Mouse (Mus musculus): ENCODE measurements at regions not wholly inside any gene's neighbourhood (a gene's known extent, or its start where the extent isn't known, plus 50 kb on each side); places are given as distances from the start of the nearest gene placed in this dataset.

DNA sequence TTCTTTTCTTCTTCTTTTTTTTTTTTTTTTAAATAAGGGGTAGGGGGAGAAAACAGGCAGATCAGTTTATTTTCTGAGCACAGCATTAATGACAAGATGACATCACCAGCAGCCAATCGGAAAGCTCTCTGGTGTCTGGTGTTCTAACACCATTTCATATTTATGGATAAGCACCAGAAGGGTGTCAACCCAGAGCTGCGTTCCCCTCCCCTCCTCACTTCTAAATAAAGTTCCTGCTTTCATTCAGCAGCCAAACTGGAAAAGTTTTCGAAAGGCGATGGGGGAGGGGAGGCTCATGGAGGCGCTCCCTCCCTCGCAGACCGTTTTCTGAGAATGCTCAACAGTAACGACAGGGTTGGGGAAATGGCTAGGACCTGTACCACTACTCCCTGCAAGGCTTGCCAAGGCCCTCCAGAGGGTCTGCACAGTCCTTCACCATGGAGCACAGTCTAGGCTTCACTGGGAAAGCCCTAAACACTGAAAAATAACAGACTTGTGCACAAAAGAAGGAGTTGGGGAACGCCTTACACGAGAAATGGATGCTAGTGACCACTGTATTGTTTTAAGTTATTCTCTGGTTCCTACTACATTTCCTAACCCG is 232.8 kb downstream of the Sox4 start:
- intact Hi-C loops (cut with DNase I), result no loop called here
- peak; percentile 73 to 85 for DNase-seq (ENCODE audit: low spot score in 2 of 2)

DNA sequence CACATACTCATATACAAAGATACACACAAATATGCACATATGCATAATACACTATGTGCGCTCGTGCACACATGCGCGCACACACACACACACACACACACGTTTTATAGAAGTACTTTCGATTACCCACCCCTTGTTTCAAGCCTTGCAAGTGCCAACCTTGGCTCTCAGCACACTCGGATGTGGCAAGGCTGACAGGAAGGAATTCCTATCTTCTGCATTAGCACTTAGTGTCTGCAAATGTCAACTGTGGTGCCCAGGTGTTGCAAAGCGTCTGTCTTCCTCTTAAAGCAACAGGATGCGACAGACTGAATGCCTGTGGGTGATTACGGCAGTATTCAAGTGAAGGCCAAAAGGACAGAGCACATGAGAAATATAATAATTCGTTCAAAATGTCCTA is 233.3 kb downstream of the Sox4 start:
- DNase-seq (ENCODE audit: low spot score in 2 of 2), result peak; percentile 17 to 35
- intact Hi-C loops (cut with DNase I), result no loop called here

DNA sequence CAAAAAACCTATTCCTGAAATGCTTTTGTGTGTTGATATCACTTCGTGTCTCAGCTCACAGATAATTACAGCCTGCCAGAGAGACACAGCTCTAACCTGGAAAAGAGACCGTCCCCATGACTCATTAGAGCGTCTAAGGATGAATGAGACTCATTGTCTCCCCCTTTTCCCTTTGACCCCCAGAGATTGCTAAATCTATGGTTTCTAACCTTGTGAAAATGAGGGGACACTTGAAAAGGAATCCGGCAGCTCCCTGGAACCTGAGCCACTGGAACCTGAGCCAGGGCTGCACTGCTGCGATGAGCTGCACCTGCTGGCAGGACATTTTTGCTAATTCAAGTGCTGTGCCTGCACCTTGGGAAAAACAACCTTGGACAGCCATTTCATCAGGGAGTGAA is 234.6 kb downstream of the Sox4 start:
- intact Hi-C loops (cut with DNase I), result loop anchor here (5.0 kb wide), 2 partner anchors 233 to 302 kb away; partner anchors contain the start of gene Sox4
- DNase-seq (ENCODE audit: low spot score in 2 of 2), result no peak

DNA sequence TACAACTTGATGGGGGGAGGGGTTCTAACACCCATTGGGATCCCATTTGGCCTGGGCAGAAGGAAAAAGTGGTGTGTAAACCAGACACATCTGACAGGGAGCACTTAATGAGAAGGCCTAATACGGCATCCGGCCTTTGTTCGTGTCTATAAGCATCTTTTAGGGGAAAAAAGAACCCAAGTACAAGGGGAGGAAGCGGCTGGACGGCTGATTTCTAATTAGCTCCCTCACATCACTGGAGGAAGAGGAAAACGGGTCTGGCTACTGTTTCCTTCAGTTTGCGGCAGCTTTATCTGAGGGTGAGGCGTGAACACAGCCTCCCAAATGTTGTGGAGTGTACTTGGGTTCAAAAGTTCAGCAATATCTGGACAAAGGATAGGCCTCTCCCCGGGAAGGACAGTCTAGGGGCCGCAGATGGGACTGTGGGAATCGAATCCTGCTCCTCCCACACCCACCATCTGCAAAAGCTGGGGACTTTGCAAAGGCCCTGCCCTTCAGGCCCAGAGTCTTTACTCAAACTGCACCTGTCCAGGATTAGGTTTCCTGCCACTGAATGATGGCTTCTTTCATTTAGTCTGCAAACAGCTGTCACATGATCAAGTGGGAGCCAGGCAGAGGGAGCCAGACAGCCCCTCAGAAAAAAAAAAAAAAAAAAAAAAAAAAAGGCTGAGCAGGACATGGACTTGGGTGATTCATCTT is 235.2 kb downstream of the Sox4 start:
- intact Hi-C loops (cut with DNase I), result loop anchor here (5.0 kb wide), 2 partner anchors 234 to 301 kb away; partner anchors contain the start of gene Sox4
- DNase-seq (ENCODE audit: low spot score in 2 of 2), result no peak

DNA sequence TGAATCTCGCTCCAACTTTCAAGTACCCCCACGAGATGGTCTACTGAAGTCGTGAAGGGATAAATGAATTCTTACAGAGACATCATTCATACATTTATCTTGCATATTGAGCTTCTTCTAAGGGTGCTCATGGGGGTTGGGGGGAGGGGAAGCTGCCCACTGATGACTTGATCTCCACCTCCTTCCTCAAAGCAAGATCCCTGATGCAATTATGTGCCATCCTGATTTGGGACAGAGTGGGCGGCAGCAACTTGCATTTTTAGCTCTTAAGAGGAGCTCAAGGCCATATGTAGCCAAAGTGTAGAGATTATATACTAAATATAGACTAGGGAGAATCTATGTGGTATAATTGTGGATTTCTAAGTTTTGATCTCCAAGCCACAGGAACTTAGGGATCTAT is 236.1 kb downstream of the Sox4 start:
- DNase-seq (ENCODE audit: low spot score in 2 of 2), result no peak
- intact Hi-C loops (cut with DNase I), result loop anchor here (5.0 kb wide), 2 partner anchors 235 to 300 kb away; partner anchors contain the start of gene Sox4

DNA sequence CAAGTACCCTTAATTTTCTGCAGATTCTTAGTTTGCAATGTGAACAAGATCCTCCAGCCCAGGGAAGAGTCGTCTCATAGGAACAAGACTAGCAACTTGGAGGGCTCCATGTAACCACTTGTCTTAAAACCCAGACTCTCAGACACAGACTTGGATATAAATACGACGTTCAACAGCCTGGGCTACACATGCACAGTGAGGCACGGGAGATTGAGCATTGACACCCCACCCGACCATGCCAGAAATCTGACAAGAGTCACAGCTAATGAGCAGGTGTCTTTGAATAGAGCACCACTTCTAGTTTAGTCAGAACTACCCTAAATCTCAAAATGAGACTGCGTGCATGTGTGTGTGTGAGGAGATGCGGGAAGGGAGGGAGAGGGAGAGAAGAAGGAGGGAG is 243.5 kb downstream of the Sox4 start:
- intact Hi-C loops (cut with DNase I), result no loop called here
- DNase-seq (ENCODE audit: low spot score in 2 of 2), result no peak

DNA sequence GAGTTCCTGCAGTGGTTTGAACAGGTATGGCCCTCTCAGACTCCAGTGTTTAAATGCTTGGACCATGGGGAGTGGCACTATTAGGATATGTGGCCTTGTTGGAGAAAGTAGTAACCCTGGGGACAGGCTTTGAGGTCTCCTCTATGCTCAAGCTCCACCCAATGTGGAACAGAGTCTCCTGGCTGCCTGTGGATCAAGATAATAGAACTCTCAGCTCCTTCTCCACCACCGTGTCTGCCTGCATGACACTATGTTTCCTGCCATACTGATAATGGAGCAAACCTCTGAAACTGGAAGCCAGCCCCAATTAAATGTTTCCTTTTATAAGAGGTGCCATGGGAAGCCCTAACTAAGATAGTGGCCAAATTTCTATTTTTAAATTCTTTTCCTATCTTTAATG is 252.2 kb downstream of the Sox4 start:
- DNase-seq (ENCODE audit: low spot score in 2 of 2), result no peak
- intact Hi-C loops (cut with DNase I), result no loop called here

DNA sequence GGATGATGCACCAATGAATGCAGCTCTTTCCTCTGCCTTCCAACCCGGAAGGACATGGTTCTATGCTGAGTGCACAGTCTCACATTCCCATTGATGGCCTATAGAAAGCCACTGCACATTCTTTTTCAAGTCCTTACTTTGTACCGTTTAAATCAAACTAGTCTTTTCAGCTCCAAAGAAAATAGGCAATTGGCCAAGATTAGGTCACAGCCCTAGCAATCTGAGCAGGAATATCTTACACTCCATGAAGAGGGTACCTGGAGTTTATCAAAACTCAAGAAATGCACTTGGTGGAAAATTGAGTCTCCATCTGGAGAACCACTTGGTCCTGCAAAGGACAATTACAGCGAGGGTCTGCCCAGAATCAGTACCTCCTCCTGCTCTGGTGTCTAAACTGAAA is 253.4 kb downstream of the Sox4 start:
- intact Hi-C loops (cut with DNase I), result no loop called here
- DNase-seq (ENCODE audit: low spot score in 2 of 2), result no peak

DNA sequence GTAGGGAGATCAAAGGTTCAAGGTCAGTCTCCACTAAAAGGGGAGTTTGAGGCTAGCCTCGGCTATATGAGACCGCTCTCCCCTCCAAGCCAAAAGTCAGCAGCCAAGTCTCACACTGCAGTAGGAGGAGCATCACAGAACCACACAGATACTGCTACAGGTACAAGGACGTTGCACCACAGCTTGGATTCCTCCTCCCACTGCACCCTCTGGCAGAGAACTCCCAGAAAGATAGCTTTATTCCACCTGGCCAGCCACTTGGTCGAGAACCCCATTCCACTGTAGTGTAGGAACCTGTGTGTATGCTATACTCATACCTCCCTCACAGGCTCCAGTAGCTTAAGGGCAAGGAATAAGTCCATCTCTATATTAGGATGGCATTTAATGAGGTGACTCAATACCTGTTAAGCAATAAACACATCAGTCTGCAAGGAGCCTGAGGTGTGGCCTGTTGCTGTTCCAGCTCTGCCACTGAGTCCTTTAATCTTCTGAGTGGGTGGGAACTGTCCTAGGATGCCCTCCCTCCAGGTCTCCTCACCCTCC is 254.0 kb downstream of the Sox4 start:
- no peak for DNase-seq (ENCODE audit: low spot score in 2 of 2)
- intact Hi-C loops (cut with DNase I), result no loop called here

DNA sequence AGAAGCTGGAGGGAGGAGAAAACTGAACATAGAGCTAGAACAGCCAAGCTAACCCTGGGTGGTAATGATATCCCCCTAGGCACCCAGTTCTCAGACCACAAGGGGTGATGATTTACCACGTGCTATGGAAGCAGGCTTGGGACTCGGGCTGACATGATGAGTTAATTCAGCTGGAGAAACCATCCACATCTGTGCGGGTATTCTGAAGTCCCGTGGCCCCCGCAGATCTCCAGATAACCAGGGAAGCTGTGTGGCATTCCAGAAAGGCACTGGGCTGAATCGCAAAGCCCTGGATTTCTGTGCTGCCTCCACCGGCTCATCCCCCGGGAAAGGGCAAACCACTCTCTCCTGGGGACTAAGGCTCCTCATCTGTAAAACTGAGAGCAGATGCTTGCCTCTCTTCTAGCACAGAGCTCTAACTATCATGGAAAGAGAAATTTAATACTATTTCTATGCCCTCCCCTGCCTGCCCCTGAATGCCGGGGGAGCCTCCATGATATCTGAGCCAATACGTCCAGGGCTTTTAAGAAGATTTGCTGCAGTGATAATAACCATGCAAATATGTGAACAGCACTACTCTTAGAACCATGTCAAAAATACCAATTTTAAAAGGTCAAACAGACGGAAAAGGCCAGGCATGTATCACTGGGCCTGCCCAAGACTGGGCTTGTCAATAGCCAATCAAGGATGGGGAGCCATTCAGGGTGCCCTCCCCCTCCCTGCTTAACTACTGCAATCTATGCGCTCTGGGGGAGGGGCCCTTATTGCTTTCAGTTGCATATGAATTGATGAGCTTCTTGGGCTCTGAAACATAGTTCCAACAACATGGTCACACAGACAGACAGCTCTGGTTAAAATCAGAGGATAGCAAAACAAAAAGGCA is 255.5 kb downstream of the Sox4 start:
- DNase-seq (ENCODE audit: low spot score in 2 of 2), result no peak
- intact Hi-C loops (cut with DNase I), result no loop called here

DNA sequence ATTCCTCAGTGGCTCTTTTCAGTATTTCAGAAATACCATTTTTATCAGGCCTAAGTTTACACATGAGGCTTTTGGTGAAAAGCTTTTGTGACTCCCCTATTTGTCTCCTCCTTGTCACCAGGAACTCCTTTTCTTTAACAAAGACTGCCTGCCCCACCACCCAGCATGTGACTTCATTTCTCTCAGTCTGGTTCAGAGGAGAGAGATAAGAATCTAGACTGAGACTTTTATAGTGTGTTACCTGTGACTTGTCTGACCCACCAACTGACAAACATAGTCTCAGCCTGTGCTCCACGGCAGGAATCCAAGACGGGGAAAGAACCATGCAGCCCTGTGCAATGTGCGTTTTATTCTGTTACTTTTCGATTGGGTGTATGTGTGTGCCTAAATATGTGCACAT is 260.4 kb downstream of the Sox4 start:
- intact Hi-C loops (cut with DNase I), result no loop called here
- DNase-seq (ENCODE audit: low spot score in 2 of 2), result no peak

DNA sequence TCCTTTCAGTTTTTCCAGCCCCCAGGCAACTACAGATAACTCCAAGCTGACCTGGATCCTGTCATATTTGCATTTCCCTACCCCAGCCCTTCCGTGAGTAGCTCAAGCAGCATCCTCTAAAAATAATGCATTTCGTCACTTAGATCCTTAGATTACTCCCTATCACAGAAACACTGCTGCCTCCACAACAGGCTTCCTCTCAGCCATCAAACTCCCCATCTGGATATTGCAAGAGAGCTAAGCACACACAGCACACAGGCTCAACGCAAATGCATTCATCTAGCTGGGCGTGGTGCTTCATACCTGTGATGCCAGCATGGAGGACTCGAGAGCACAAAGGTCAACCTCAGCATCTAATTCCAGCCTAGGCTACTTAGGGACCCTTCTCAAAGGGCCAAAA is 260.9 kb downstream of the Sox4 start:
- intact Hi-C loops (cut with DNase I), result no loop called here
- peak; percentile 20 to 46 for DNase-seq (ENCODE audit: low spot score in 2 of 2)

DNA sequence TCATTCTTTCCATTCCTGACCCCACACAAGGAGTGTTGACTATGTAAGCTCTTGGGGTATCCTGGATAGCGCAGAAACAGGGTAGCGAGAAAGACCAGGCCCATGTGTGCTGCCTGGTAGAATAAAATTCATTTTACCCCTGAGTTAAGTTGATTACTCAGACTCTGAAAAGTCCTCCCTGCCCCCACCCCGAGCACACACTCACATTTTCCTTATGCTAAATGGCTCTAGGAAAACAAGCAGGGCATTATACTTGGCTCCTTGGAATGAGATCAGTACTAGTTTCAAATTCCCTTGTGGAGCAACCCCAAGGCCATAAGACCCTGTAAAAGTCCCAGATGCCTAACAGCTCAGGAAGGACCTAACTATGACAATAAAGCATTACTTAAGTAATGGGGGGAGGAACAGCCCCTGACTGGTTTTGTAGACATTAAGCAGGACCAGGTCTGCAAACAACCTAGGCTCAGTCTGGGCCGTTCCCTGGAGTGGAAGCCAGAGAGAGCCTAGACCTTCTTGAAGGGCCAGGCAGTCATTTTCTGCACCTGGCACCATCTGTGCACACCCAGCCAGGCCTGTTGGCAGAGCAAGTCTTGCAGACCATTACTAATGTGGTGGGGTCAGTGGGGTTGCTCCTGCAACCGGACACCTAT is 262.9 kb downstream of the Sox4 start:
- DNase-seq (ENCODE audit: low spot score in 2 of 2), result no peak

DNA sequence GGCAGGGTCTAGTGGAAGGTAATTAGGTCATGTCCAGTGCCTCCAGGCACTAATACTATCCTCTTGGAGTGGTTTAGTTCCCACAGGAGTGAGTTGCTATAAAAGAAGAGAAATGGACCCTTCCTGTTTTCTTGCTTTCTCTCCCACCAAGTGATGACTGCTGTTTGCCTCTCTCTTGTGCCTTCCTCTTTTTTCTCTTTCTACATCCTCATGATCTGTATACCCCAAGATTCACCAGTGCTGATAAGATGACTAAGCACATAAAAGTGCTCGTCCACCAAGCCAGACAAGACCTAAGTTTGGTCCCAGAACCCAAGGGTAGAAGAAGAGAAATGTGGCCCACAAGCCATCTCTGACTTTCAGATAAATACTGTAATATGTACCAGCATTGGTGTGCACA is 265.7 kb downstream of the Sox4 start:
- DNase-seq (ENCODE audit: low spot score in 2 of 2), result no peak
- intact Hi-C loops (cut with DNase I), result no loop called here

More for the DNA sequence above, 262.9 kb downstream of the Sox4 start:
- intact Hi-C loops (cut with DNase I), result no loop called here

DNA sequence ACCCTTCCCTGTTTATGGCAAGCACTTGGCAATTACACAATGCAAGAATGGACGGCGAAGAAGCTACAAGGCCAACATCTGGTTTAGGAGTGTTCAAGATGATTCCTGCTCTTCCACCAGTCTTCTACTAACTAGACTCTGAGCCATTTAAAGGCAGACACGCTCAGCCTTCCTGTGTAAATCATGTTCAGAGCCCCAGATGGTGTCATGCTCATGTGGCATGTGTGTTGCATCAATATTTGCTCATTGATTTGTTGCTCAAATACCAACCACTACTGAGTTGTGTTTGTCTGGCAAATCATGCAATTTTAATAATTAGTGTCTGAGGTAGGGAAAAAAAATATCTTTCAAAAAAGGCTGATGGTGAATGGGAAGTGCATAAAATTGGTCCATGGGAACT is 269.2 kb downstream of the Sox4 start:
- DNase-seq (ENCODE audit: low spot score in 2 of 2), result no peak
- intact Hi-C loops (cut with DNase I), result no loop called here

DNA sequence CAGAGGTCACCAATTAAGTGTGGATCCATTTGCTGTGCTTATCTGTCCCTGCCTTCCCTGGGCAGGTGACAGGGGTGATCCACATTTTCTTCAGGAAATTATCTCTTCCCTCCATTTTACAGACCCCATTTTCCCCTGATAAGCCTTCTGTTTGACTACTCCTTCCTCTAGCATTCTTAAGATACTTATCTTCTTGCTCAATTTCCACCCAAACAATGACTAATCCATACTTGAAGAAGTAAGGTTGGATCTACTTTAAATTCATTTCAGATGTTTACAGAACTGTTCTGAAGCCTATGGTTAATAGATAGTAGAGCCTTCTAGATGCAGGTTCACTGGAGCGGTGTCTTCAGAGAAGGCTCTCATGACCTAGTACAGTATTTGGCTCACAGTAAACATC is 273.2 kb downstream of the Sox4 start:
- no peak for DNase-seq (ENCODE audit: low spot score in 2 of 2)
- intact Hi-C loops (cut with DNase I), result no loop called here

DNA sequence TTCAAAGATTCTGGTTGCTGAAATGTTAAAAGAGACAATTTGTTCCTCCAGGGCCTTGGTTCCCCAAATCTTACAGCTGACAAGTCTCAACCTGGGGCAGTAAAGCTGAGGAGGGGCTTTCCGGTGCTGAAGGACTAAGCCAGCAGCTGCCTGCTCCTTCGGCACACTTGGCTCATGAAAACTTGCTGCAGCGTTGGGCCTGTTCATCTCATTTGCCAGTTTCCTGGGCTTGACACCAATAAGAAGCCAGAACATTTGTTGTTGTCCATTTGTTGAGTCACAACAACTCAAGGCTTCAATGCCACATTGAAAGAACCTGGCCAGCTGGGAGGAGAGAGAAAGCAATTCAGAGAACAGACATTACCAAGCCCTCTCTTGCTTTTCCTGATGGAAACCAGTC is 279.9 kb downstream of the Sox4 start:
- no peak for DNase-seq (ENCODE audit: low spot score in 2 of 2)
- intact Hi-C loops (cut with DNase I), result no loop called here

DNA sequence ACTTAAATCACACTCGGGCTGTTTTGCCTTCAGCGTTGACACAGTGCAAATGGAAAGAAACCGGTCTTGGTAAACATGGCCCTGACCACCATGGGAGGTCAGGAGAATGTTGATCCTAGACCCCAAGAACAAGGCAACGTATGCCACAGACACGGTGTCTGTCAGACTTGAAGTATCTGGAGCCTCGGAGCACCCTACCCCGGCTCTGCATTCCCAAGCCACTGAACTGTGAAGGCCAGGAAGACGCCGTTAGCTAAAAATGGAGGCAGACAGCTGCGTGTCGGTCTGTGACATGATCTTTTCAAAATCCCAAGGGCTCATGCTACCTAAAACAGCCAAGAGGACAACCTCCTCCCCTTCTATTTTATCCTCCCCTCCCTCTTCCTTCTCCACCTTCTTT is 282.0 kb downstream of the Sox4 start:
- DNase-seq (ENCODE audit: low spot score in 2 of 2), result no peak
- intact Hi-C loops (cut with DNase I), result no loop called here

DNA sequence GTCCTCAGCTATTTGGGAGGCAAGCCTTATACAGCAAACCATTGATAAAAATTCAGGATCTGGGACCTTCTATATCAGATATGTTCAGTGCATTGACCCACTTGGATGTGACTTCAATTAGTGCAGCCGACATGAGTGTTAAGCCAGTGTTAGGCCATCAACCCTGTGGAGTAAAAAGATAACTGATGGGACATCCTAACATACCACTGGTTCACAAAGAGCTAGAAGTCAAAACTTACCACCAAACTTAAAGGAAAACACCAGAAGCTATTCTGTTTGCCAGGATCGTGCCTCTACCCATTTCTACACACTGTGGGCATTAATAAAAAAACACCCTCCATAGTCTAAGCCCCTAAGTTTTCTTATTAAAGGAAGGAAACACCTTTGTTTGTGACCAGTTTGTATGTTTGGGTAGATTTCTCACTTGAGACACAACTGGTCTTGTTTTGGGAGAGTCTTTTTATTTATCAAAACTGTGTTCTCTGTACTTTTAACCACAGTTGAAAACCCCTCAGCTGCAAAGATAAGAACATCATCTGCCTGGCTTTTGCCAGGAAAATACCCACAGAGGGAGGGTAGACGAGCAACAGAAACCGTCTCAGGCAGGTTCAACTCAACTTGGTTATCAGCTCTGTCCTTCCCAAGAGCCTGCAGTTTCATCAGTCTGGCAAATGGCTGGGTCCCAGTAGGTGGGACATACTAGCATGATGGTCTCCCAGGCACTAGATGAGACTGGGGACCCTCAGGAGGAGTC is 283.5 kb downstream of the Sox4 start:
- DNase-seq (ENCODE audit: low spot score in 2 of 2), result no peak
- intact Hi-C loops (cut with DNase I), result no loop called here

All from left cerebral cortex, postnatal 14 days (tissue).